Mouse (Mus musculus) CH12.LX (cell line): ENCODE measurements around the gene 1700020A23Rik.
"Not testable (repeated sequence)": the region's sequence is repeated elsewhere in the genome, so short reads cannot be mapped to it uniquely, and the experiment has no call there.

Experiments used
- CHD1 ChIP-seq: IDR thresholded peaks from 2 replicates; pipeline ENCODE4 v1.6.1; 2012; ENCODE audit warnings: low read depth, low read length, improper control_type of control experiment, inconsistent platforms
- CHD2 ChIP-seq: IDR thresholded peaks from 2 replicates; pipeline ENCODE4 v1.6.1; 2011; ENCODE audit warnings: low read length, improper control_type of control experiment
- CTCF ChIP-seq, 2 experiments: IDR thresholded peaks in 1 of 2; conservative IDR thresholded peaks in 1 of 2; 2 replicates each; pipeline ENCODE4 v1.5.1; 2011 to 2012; ENCODE audit warnings: low read depth in 2 of 2, low read length in 2 of 2, improper control_type of control experiment in 1 of 2, inconsistent platforms in 1 of 2, mild to moderate bottlenecking in 1 of 2, moderate library complexity in 1 of 2
- EP300 ChIP-seq: IDR thresholded peaks from 2 replicates; pipeline ENCODE4 v1.6.1; 2011; ENCODE audit warnings: low read length, improper control_type of control experiment
- JUN ChIP-seq: IDR thresholded peaks from 2 replicates; pipeline ENCODE4 v1.6.1; 2011; ENCODE audit warnings: low read depth, mild to moderate bottlenecking, low read length, improper control_type of control experiment, moderate library complexity; ENCODE audit not compliant: insufficient read depth
- KAT2A ChIP-seq: IDR thresholded peaks from 2 replicates; pipeline ENCODE4 v1.6.1; 2012; ENCODE audit warnings: low read length, improper control_type of control experiment, inconsistent platforms; ENCODE audit not compliant: insufficient replicate concordance
- MAFK ChIP-seq: IDR thresholded peaks from 2 replicates; pipeline ENCODE4 v1.6.1; 2011; ENCODE audit warnings: low read length, improper control_type of control experiment; ENCODE audit not compliant: insufficient replicate concordance
- MAX ChIP-seq: IDR thresholded peaks from 2 replicates; pipeline ENCODE4 v1.6.1; 2011; ENCODE audit warnings: low read length, improper control_type of control experiment
- NRF1 ChIP-seq: IDR thresholded peaks from 2 replicates; pipeline ENCODE4 v1.6.1; 2014; ENCODE audit warnings: low read depth, mild to moderate bottlenecking, inconsistent platforms, low read length, improper control_type of control experiment, moderate library complexity
- POLR2A ChIP-seq: IDR thresholded peaks from 2 replicates; pipeline ENCODE4 v1.6.1; 2011; ENCODE audit warnings: low read depth, mild to moderate bottlenecking, improper control_type of control experiment, low read length
- ZNF384 ChIP-seq: IDR thresholded peaks from 2 replicates; pipeline ENCODE4 v1.6.1; 2012; ENCODE audit warnings: low read depth, low read length, improper control_type of control experiment, inconsistent platforms

- TF ChIP-seq CTCF (conservative IDR thresholded peaks at IDR 0.05 in 1 of 2, IDR thresholded peaks at IDR 0.05 in 1 of 2; ENCODE audit: low read depth in 2 of 2, low read length in 2 of 2); KAT2A; NRF1; EP300; ZNF384; MAFK; POLR2A; JUN; CHD1; CHD2; MAX: not testable (repeated sequence)
Observed at GRCm38 (mm10) chr2:130373026-130373425, 32.0 kb upstream of the 1700020A23Rik start.
